Mouse (Mus musculus) spleen, adult 12 weeks (tissue): ENCODE results near the gene Tsc1.

Experiments used
- DNase-seq: peaks from one replicate; pipeline ENCODE4 v3.0.0; 2022; ENCODE audit warnings: low spot score

Gene Tsc1

DNA sequence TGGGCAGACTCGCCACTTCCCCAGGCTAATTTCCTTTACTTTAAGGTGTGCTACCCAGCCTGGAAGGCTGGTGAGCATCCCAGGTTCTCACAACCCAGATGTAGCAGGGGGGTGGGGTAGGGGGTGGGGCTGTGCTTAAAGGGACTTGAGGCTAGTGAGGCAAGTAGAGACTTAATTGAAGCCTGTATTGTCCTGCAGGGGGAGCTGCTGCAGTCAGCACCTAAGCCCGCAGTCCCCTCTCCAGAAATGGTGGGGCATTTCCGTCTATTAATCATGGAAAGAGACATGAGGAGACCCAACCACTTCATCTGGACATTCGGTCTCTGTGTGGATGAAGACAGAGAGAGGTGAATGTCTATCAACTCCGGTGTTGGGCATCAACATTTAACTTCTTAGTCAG lies 24.7 kb upstream of the Tsc1 start:
- no peak for DNase-seq

DNA sequence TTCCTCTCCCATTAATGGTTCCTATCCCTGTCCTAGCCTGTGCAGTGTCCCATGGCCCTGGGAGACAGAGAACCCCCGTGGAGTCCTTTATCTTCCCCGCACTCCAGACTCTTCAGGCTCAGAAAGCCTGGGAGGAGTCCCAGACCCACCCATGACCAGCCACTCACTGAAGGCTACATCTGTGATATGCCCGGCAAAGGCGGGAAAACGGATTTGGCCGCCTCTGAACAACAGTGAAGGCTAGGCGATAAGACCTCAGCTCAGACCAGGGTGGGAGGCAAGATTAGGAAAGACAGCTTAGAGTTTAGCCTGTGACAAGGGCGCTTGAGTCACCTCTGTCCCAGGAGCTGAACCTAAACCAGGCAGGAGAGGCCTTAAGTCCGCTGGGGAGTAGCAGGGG lies 24.2 kb upstream of the Tsc1 start:
- peak; percentile 60 for DNase-seq

DNA sequence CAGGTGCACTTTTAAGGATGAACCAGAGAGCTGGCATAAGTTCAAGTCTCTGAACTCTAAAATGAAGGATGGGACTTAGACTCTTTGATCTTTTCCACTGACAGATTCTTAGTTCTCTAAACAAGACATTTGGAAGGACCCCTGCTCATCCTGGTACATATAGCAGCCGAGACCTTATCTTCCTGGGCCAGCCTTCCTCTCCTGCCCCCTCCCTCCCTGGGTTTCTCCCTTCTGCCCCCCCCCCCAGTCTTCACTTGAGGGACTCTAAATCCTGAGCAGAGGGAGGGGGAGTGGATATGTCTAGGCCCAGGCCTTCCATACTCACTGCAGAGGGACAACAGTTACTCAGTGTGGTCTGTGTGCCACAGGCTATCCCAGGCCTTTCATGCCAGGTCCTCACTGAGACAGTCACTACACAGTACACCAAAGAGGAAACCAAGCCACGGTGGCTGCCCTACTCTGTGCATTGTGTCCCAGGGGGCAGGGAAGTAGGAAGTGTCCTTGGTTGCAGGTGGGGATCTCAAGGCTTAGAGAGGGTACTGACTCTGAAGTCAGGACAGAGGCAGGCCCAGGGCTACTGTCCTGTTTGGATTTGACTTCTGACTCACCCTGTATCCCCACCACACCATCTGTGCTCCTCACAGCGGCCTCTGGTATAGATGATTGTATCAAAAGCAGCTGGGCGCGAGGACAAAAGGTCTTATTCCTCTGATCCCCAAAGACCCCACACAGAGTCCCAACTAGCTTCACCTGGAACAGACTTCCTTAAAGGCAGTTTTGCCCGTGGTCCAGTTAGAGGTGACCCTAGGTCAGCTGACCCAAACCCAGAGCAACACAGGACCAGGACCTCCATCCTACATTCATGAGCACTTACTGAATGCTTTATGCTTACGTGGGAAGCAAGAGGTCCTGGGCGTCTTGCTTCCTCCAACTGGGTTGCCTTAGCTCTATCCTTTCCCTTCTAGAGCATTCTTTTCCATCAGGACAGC lies 23.2 kb upstream of the Tsc1 start:
- DNase-seq: peak; percentile 17

DNA sequence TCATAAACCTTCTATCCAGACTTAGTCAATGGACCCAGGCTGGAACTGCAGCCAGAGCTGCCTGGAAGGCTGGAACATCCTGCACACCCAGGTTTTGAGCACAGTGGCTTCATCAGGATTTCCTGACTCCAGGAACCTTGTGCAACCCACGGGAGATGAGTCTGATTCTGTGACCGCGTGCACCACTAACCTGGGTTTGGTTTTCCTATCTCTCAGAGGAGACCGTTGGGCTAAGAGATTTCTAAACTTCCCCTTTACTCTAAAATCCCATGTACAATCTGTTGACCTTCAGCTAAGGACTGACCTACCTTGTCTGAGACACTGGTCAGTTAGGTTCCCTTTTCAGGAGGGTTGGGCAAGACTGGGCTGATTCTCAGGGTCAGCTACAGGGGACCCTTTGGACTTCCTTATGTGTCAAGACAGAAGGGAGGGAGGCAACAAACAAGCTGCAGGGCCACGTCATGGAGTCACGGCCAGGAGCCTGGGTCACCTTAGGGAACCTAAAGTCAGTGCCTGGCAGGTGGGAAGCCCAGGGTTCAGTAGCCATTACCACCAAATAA lies 22.2 kb upstream of the Tsc1 start:
- DNase-seq: no peak

DNA sequence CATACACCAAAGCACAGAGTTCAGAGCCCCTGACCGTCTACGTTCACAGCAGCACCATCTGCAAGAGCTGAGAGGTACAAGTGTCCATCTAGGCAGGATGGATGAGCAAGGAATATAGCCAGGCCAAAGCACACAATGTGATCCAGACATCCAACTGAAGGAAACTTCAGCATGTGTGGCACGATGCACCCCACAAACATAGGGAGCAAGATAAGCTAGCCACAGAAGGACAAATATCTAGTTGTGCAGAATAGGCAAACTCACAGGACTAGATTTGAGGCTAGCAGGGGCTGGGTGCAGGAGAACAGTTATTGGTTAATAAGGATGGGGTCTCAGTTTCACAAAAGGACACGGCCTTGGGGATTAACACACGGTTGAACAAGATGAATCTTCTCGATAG lies 21.7 kb upstream of the Tsc1 start:
- DNase-seq: no peak

DNA sequence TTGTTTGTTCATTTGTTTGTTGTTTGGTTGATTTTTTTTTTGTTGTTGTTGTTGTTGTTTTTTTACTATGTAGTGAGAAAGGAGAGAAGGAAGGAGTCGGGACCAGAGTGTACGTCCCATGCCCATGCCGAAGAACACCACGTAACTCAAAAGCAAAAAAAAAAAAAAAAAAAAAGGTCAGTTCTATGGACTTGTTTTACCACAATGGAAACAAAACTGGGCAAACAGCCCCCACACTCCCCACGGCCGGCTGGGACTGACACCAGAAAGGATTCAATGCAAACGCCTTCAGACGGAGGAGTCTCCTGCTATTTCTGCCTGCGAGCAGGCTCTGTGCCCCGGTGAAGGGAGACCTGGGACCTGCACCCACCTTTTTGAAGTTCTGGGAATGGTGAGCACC lies 20.5 kb upstream of the Tsc1 start:
- no peak for DNase-seq

DNA sequence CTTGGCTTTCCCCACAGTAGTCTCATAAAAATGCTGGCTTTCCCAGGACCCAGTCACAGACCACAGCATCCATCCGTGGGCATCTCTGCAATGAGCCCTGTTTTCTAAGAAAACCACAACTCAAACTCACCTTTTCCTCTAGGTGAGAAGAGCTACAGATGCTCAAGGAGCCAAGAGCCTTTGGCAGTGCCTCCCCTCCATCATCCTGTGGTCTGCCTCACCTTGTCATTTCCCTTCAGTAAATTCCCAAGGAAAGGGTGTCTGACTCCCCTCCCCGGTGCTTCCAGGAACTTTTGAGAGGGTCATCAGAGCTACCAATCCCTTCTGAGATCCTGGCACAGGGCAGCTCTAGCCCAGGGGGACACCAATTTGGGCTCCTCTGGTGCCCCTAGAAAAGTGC lies 19.9 kb upstream of the Tsc1 start:
- DNase-seq: no peak

DNA sequence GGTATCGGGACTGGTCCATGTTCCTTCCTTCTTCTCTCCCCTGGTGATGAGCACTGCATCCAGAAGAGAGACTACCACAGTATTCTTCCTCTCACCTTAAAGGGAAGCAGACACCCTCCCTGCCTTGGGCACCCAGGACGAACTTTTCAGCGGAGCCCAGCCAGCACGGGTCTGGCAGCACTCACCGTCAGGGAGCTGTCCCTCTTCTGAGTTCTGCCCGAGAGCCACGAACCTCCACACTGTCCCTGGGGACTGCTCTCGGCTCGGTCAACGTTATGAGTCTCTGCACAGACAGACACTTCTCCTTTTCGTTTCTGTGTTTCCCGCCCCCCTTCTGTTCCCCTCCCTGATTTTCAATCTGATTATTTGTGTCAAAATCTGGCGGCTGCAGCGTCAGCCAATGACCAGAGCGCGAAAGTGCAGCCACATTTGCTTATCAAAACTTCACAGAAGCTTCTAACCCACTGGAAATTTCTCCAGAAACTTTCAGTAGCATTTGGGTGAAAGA lies 19.3 kb upstream of the Tsc1 start, which contains the start of gene Gfi1b:
Gene Gfi1b, minus strand, starts transcription at position 319 of the 508 bp plus-strand sequence.
- DNase-seq: peak; percentile 66

DNA sequence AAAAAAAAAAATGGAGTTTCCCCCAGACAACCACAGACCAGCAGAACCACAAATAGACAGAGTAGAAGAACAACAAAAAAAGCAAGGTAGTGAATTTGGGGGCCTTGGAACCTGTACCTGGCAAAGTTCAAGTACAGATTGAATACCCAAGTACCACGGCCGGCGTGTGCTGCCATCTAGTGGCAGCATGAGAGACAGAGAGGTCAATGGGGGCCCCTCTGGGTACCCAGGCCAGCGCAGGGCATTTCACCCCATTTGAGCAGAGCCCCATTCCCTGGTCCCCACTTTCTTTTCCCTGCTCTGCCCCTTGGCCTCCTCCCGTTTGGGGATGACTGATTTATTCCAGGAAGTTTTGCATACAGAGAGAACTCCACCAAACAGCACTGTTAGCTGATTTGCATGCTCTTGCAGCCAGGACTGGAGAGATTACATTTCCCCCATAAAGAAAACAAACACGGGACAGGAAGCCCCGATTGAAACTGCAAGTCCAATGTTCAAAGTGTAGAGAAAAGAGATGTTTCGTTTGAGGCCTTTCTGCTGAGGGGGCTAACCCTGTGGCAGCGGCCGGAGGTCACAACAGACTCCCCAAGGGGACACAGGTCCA lies 18.4 kb upstream of the Tsc1 start:
- peak; percentile 59 for DNase-seq

DNA sequence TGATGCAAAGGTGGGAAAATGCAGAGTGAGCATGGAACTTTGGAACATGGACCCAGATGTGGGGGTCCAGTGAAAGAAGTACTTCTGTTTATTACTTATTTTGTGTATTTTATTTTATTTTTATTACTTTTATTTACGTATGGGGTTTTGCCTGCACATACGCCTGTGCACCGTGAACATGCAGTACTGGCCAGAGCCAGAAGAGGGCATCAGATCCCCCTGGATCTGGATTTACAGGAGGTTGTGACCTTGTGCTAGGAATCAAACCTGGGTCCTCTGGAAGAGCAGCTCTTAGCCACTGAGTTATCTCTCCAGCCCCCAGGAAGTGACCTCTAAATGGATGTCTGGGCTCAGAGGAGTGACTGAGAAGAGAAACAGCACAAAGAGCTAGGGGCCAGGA lies 16.2 kb upstream of the Tsc1 start:
- no peak for DNase-seq

DNA sequence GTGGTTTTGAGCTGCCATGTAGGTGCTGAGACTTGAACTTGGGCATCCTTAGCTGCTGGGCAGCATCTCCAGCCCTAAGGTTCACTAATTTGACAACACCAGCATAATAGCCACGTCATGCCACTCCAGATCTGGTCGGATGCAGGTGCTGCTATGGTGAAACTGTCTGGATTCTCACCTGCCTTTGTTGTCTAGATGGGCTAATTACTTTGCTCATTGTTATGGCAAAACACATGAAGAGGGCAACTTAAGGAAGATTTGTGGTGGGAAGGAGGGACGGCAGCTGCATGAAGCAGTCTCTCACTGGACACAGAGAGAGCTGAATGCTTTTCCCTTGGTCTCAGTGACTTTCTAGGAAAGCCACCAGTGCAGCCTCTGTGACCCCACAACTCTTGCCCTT lies 15.0 kb upstream of the Tsc1 start:
- no peak for DNase-seq

DNA sequence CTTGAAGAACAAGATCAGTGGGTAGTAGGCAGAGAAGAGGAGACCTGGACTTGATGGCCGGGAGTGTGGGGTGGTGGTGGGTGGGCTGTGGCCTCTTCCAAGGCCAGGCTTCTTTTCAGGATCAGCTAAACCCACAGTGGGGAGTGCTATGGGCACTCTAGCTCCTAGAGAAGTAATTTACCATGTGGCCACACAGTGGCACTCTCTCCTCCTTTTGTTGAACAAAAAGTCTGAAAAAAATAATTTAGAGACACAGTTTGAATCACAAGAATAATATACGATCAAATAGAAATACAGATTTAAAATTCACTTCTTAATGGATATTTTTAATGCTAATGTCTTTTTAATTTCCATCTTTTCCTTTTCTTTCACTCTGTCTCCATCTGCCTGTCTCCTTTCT lies 13.0 kb upstream of the Tsc1 start:
- DNase-seq: no peak

DNA sequence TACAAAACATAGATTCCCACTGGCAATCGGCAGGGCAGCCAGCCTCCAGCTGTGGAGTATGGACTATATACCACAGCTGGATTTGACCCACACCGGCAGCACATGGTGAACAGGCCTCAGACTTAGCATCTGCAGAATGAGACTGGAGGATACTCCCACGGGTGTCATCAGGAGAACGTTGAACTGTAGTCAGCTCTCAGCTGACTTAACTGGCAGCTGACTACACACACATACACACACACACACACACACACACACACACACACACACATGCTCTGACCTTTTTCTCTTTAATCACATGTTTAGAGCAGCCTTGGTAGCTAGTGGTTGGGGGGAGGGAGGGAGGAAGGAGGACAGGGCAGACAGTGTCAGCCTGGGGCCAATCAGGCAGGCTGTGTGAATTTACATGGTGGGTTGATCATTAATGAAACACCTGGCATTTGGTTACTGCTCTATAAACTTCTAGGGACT lies 11.1 kb upstream of the Tsc1 start:
- no peak for DNase-seq

DNA sequence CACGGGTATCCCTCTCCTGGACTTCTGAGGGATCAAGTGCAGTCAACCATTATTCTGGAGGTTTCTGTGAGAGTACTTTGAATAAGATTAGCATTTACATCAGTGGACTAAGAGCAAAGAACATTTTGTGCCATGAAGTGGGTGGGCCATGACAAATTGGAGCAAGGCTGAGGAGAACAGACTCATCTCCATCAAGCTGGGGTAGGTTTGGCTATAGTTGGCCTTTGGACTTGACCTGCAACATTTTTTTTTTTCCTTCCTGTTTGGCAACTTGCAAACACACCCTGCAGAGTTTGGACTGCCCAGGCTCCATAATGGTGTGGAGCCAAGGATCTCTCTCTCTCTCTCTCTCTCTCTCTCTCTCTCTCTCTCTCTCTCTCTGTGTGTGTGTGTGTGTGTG lies 8.4 kb upstream of the Tsc1 start:
- no peak for DNase-seq

DNA sequence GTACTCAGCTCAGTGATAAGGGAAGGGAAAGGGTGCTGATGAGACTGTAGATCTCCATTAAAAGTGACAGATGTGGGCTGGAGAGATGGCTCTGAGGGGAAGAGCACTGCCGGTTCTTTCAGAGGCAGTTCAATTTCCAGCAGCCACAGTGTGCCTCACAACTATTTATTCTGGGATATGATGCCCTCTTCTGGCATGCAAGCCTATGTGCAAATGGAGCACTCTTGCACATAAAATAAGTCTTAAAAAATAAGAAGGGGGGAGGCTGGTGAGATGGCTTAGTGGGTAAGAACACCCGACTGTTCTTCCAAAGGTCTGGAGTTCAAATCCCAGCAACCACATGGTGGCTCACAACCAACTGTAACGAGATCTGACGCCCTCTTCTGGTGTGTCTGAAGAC lies 7.9 kb upstream of the Tsc1 start:
- no peak for DNase-seq

DNA sequence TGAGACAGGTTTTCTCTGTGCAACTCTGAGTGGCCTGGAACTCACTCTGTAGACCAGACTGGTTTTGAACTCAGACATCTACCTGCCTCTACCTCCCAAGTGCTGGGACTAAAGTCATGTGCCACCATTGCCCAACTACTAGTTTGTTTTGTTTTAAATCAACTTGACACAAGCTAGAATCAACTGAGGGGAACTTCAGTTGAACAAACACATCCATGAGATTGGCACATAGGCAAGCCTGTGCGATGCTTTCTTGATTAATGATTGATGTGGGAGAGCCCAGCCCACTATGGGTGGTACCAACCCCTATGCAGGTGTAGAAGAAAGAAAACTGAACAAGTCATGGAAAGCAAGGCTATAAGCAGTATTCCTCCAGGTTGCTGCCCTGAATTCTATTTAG lies 5.8 kb upstream of the Tsc1 start:
- DNase-seq: no peak

DNA sequence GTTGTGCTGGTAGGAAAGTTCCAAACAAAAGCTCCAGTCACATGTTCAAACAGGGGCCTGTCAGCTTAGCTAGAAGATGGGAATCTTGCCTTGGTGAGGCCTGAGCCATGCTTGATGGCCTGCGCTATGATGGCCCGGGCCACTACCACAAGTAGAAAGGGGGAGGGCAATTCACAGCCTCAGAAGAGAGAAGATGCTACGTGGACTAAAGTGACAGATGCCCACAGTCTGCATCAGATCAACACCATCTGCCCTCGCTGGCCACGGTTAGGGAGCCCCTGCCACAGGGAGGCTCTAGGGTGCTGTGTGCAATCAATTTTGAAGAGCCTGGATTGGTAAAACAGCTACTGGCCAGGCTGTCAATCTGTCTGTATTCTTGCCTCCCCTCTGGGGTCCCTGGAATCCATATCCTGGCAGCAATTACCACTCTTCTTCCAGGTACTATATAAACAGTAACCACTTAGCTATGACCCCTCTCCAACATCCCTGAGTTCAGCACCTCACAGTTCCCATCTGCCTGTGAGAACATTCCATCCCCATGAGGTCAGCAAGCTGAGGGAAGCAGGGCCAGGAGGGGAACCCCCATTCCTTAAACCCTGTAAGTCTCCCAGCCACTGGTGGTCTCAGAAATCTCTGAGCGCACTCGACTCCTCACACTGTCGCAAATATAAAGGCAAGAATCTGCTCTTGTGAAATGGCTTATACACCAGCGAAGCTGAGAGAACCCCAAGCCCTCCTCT lies 3.8 kb upstream of the Tsc1 start:
- no peak for DNase-seq

DNA sequence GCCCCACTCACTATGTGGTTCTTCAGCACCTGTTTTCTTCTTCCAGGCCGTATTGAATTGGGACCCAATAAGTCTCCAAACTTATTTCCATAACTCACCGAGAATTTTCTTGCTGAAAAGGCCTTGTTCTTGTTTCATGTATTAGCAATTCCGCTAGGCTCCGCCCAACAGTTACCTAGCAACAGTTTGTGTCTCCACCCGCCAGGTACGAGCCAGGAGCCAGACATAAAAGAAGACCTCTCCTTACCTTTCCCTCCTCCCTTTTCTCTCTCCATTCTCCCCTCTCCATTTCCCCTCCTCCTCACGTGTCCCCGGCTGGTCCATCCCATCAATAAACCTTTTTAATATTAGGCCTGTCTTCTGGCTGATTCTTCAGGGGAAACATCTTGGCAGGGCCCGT lies 2.7 kb upstream of the Tsc1 start:
- no peak for DNase-seq

DNA sequence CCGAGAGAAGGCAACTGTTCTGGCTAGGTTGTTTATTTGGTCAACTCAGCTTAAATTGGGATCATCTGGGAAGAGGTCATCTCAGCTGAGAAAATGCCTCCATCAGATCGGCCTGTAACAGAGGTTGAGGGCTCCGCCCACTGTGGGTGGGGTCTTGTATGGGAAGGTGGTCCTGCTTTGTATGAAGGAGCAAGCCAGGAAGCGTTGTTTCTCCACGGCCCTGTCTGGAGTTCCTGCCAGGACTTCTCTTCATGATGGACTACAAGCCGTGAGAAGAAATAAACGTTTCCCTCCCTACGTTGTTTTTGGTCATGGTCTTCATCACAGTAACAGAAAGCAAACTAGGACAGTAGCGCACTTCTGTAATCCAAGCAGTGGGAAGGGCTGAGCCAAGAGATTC lies 2.1 kb upstream of the Tsc1 start:
- DNase-seq: no peak

DNA sequence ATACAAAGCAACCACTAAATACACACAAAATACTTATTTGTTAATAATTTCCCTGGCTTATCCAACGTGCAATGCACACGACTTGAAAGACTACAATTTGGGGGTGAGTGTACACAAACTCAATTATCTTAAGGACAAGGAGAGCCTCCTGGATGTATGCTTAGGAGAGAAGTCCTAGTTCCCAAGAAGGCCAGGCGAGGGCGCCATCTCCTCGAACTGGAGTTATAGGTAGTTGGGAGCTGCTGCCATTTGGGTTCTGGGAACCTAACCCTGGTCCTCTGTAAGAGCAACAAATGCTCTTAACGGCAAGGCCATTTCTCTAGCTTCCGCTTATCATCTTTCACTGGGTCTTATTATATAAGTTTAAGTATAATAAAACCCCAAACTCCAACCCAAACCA lies 1.2 kb upstream of the Tsc1 start:
- DNase-seq: peak; percentile 45

DNA sequence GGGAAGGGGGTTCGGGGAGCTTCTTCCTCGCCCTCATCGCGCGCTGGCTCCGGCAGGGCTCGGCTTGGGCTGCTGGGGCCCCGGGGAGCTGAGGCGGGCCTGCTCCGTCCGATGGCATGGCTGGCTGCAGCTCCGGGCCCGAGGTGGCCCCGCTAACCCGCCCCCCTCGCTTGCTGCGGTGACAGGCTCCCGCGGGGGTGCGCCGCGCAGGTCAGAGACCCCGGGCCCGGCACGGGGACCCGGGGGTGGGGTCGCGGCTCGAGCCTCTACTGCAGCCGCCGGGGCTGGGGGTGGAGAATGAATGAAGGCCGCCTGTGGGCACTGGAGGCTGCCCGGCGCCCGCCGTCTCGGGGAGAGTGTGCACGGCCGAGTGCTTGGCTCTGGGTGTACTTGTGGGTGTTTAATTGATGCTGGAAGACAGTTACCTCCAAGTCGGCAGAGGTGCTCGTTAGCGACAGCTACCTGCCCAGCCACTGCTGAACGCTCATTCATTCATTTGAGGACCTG lies 460 bp downstream of the Tsc1 start:
- DNase-seq: peak; percentile 13

DNA sequence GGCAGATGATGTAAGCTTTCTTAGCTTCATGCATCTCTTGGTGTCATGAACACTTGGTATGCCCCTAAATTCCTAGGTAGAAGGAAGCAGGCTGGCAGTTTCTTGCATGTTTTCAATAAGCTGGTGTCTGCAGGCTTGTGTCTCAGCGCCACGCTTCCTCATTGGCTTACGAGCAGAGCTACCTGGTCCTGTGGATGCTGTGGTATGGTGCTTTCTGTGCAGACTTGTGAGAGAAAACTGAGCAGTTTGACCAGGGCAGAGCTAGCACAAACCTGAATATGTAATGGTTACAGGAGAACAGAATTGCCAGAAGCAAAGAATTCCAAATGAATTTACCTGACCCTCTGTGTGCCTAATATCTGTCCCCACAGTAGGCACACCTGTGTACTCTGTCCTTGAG lies 2.1 kb downstream of the Tsc1 start:
- no peak for DNase-seq
